Mouse (Mus musculus) kidney, postnatal 0 days (tissue): Measurements from ENCODE around the gene Fam102a. TPM values are rescaled to one million over a fixed set of nuclear protein-coding genes. Genes with fewer than 3 reads are reported as not detected.

Experiments
- ATAC-seq: fragments of 200-750 bp; cut with Nextera tagmentation; replicated peaks from 2 replicates; pipeline ENCODE4 v1.8.0; 2017; ENCODE audit warnings: low read depth, moderate number of reproducible peaks, moderate TSS enrichment, moderate library complexity; ENCODE audit not compliant: low FRiP score
- DNase-seq: peaks from one replicate; pipeline ENCODE4 v3.0.0-alpha.2; 2016; ENCODE audit warnings: low spot score
- H3K27ac ChIP-seq: fragments of 300-500 bp; sonication (generic); 2 replicates; pipeline ENCODE4 v1.5.1; 2014; ENCODE audit warnings: mild to moderate bottlenecking
- H3K27me3 ChIP-seq: fragments of 300-500 bp; sonication (generic); 2 replicates; pipeline ENCODE4 v1.6.1; 2014; ENCODE audit warnings: low read length, mixed read lengths; ENCODE audit not compliant: insufficient read depth
- H3K36me3 ChIP-seq: fragments of 300-500 bp; sonication (generic); 2 replicates; pipeline ENCODE4 v1.6.1; 2014; ENCODE audit warnings: low read length, mixed read lengths; ENCODE audit not compliant: insufficient read depth
- H3K4me1 ChIP-seq: fragments of 300-500 bp; sonication (generic); replicated peaks from 2 replicates; pipeline ENCODE4 v1.6.1; 2014; ENCODE audit warnings: antibody characterized with exemption, low read length, mixed read lengths; ENCODE audit not compliant: insufficient read depth
- H3K4me2 ChIP-seq: fragments of 300-500 bp; sonication (generic); 2 replicates; pipeline ENCODE4 v1.6.1; 2014; ENCODE audit warnings: mild to moderate bottlenecking, low read length, moderate library complexity, mixed read lengths
- H3K4me3 ChIP-seq: fragments of 300-500 bp; sonication (generic); replicated peaks from 2 replicates; pipeline ENCODE4 v1.5.1; 2014; ENCODE audit warnings: low read depth, low read length
- H3K9ac ChIP-seq: fragments of 300-500 bp; sonication (generic); 2 replicates; pipeline ENCODE4 v1.6.1; 2014; ENCODE audit warnings: low read depth, low read length
- H3K9me3 ChIP-seq: fragments of 300-500 bp; sonication (generic); replicated peaks from 2 replicates; pipeline ENCODE4 v1.6.1; 2016; ENCODE audit warnings: low read length, inconsistent platforms, mixed read lengths
- CTCF ChIP-seq: IDR thresholded peaks from 2 replicates; pipeline ENCODE4 v1.5.1; 2016; ENCODE audit warnings: antibody characterized with exemption, low read depth, mild to moderate bottlenecking, moderate library complexity
- WGBS: fragments of 180-500 bp; shearing (Covaris S2); extraction: QIAGEN DNeasy Blood & Tissue Kit; methylation state at CpG from one replicate; pipeline ENCODE4 v1.1.7; 2014; 5-methylcytosine and 5-hydroxymethylcytosine counted together
- polyA plus RNA-seq: library from polyadenylated mRNA; unstranded; fragments of >200 nt; fragmentation: Nextera tagmentation; extraction: Ambion mirVana; gene quantifications from 2 replicates; pipeline ENCODE4 v1.2.1, GENCODE M21; 2015

Fam102a gene
- polyA plus RNA-seq, 1 experiment from 2014 or later = 16.9 TPM

GRCm38 (mm10) chr2:32538461-32538860, 3.3 kb downstream of the Fam102a start:
- Histone ChIP-seq H3K4me1 (peaks cover 31% of the 10 kb centered on the region), H3K36me3 (0 out of 2 replicates have a peak, but pooled peaks cover 2% of the 10 kb centered on the region), H3K4me2 (peak overlapping the region; percentile 86), H3K27ac (no peak overlapping the region), H3K9ac (no peak overlapping the region), H3K27me3 (no peaks in the 10 kb centered on the region), H3K9me3 (no peaks in the 10 kb centered on the region), H3K4me3 (no peak overlapping the region)
- ATAC-seq = no peak
- DNase-seq = no peak
- no peak for TF ChIP-seq CTCF
- 71% methylated on average over 4 of the region's 4 CpGs for WGBS

GRCm38 (mm10) chr2:32539452-32539981, 4.4 kb downstream of the Fam102a start:
- no peak for TF ChIP-seq CTCF
- Histone ChIP-seq H3K4me3 (no peak overlapping the region), H3K9me3 (no peaks in the 10 kb centered on the region), H3K9ac (no peak overlapping the region), H3K27ac (no peak overlapping the region), H3K36me3 (0 out of 2 replicates have a peak, but pooled peaks cover 2% of the 10 kb centered on the region), H3K4me1 (peaks cover 31% of the 10 kb centered on the region), H3K4me2 (0 out of 2 replicates have a peak overlapping the region, but pooled peaks have one; percentile 5), H3K27me3 (no peaks in the 10 kb centered on the region)
- DNase-seq (no peak), ATAC-seq (no peak)
- 57% methylated on average over 14 of the region's 14 CpGs for WGBS

GRCm38 (mm10) chr2:32541333-32541908, 6.3 kb downstream of the Fam102a start:
- Histone ChIP-seq H3K9ac (no peak overlapping the region), H3K4me1 (peaks cover 31% of the 10 kb centered on the region), H3K27me3 (no peaks in the 10 kb centered on the region), H3K36me3 (0 out of 2 replicates have a peak, but pooled peaks cover 2% of the 10 kb centered on the region), H3K9me3 (no peaks in the 10 kb centered on the region), H3K4me2 (no peak overlapping the region), H3K27ac (no peak overlapping the region), H3K4me3 (no peak overlapping the region)
- no peak for DNase-seq
- TF ChIP-seq CTCF = no peak
- WGBS = 85% methylated on average over 2 of the region's 2 CpGs
- no peak for ATAC-seq

- no peak for TF ChIP-seq CTCF
- Histone ChIP-seq H3K27ac (no peak overlapping the region), H3K36me3 (0 out of 2 replicates have a peak, but pooled peaks cover 2% of the 10 kb centered on the region), H3K4me3 (no peak overlapping the region), H3K27me3 (no peaks in the 10 kb centered on the region), H3K4me1 (peaks cover 26% of the 10 kb centered on the region), H3K9me3 (no peaks in the 10 kb centered on the region), H3K9ac (no peak overlapping the region), H3K4me2 (no peak overlapping the region)
- no peak for DNase-seq
- WGBS = 83% methylated on average over 4 of the region's 4 CpGs
- ATAC-seq = no peak
These were observed 6.9 kb downstream of the Fam102a start for GRCm38 (mm10) chr2:32541986-32542573.

- TF ChIP-seq CTCF = no peak
- Histone ChIP-seq H3K4me2 (no peak overlapping the region), H3K9ac (no peak overlapping the region), H3K27ac (no peak overlapping the region), H3K27me3 (no peaks in the 10 kb centered on the region), H3K4me3 (no peak overlapping the region), H3K36me3 (0 out of 2 replicates have a peak, but pooled peaks cover 2% of the 10 kb centered on the region), H3K9me3 (no peaks in the 10 kb centered on the region), H3K4me1 (peaks cover 18% of the 10 kb centered on the region; the same call in 1 of the 2 replicates)
- 77% methylated on average over 3 of the region's 3 CpGs for WGBS
- ATAC-seq (no peak), DNase-seq (no peak)
These were observed 7.9 kb downstream of the Fam102a start for GRCm38 (mm10) chr2:32543031-32543449.

GRCm38 (mm10) chr2:32546951-32547350, 11.8 kb downstream of the Fam102a start:
- DNase-seq = no peak
- Histone ChIP-seq H3K9ac (no peak overlapping the region), H3K4me1 (peaks cover 6% of the 10 kb centered on the region; the same call in 1 of the 2 replicates), H3K27me3 (no peaks in the 10 kb centered on the region), H3K4me2 (no peak overlapping the region), H3K27ac (no peak overlapping the region), H3K9me3 (no peaks in the 10 kb centered on the region), H3K36me3 (no peaks in the 10 kb centered on the region), H3K4me3 (no peak overlapping the region)
- WGBS = 100% methylated on average over 1 of the region's 1 CpGs
- ATAC-seq = no peak
- no peak for TF ChIP-seq CTCF
